Mouse (Mus musculus) heart, postnatal 25 days (tissue): Measurements from ENCODE around the gene Nek8. TPM values are rescaled to one million over a fixed set of nuclear protein-coding genes. Genes with fewer than 3 reads are reported as not detected.
A peak's percentile ranks its signal among the peaks of the same experiment; 100 is the strongest.

Source experiments
- DNase-seq: peaks from one replicate; pipeline ENCODE4 v3.0.0; 2022; ENCODE audit warnings: low spot score
- intact Hi-C: fragments of 180-260 bp; cut with DNase I; formaldehyde crosslinking; loops from one replicate; pipeline ENCODE4 v1.15.1; 2025
- total RNA-seq, 2 experiments: library from RNA; stranded (reverse); gene quantifications; 2 replicates each; pipeline ENCODE4 v1.2.3; 2021

Nek8 gene
- total RNA-seq, 2 experiments from 2014 or later: 2.5 to 2.6 TPM

GRCm38 (mm10) chr11:78170306-78170705 is 6.2 kb downstream of the Nek8 start:
- no peak for DNase-seq
- intact Hi-C loops: no loop called here

GRCm38 (mm10) chr11:78168541-78169468 is 7.7 kb downstream of the Nek8 start:
- intact Hi-C loops: no loop called here
- no peak for DNase-seq

GRCm38 (mm10) chr11:78167257-78167959 is 9.1 kb downstream of the Nek8 start:
- DNase-seq: no peak
- intact Hi-C loops: no loop called here

GRCm38 (mm10) chr11:78166640-78167039 is 9.8 kb downstream of the Nek8 start:
- no peak for DNase-seq
- intact Hi-C loops: no loop called here

GRCm38 (mm10) chr11:78166161-78166560 is 10.3 kb downstream of the Nek8 start:
- intact Hi-C loops: no loop called here
- DNase-seq: no peak

- DNase-seq: no peak
- intact Hi-C loops: no loop called here
Measured at GRCm38 (mm10) chr11:78165761-78166109, 10.7 kb downstream of the Nek8 start.

- intact Hi-C loops: no loop called here
- peak; percentile 68 for DNase-seq
Measured at GRCm38 (mm10) chr11:78164924-78165760, 11.3 kb downstream of the Nek8 start, which contains the start of gene Traf4. Gene Traf4 (minus strand): TSS chr11:78165589.

GRCm38 (mm10) chr11:78164604-78164923 is 11.9 kb downstream of the Nek8 start:
- intact Hi-C loops: no loop called here
- DNase-seq: no peak

GRCm38 (mm10) chr11:78163681-78164603 is 12.5 kb downstream of the Nek8 start:
- DNase-seq: peak; percentile 44

GRCm38 (mm10) chr11:78163045-78163444 is 13.4 kb downstream of the Nek8 start:
- intact Hi-C loops: no loop called here
- DNase-seq: no peak

More at GRCm38 (mm10) chr11:78163681-78164603, 12.5 kb downstream of the Nek8 start:
- intact Hi-C loops: no loop called here

GRCm38 (mm10) chr11:78162504-78162903 is 14.0 kb downstream of the Nek8 start:
- DNase-seq: no peak

GRCm38 (mm10) chr11:78161968-78162367 is 14.5 kb downstream of the Nek8 start:
- no peak for DNase-seq
- intact Hi-C loops: no loop called here

More at GRCm38 (mm10) chr11:78162504-78162903, 14.0 kb downstream of the Nek8 start:
- intact Hi-C loops: no loop called here

GRCm38 (mm10) chr11:78161169-78161568 is 15.3 kb downstream of the Nek8 start:
- DNase-seq: no peak
- intact Hi-C loops: no loop called here

GRCm38 (mm10) chr11:78160675-78161074 is 15.8 kb downstream of the Nek8 start:
- intact Hi-C loops: no loop called here

GRCm38 (mm10) chr11:78160171-78160570 is 16.3 kb downstream of the Nek8 start:
- intact Hi-C loops: no loop called here

More at GRCm38 (mm10) chr11:78160675-78161074, 15.8 kb downstream of the Nek8 start:
- DNase-seq: no peak

GRCm38 (mm10) chr11:78159557-78159956 is 16.9 kb downstream of the Nek8 start:
- DNase-seq: no peak
- intact Hi-C loops: loop anchor here (1.0 to 5.0 kb wide), 2 partner anchors 19 to 77 kb away; partner anchors contain the start of gene Eral1

More at GRCm38 (mm10) chr11:78160171-78160570, 16.3 kb downstream of the Nek8 start:
- no peak for DNase-seq

GRCm38 (mm10) chr11:78159096-78159495 is 17.4 kb downstream of the Nek8 start:
- DNase-seq: peak; percentile 56
- intact Hi-C loops: loop anchor here (1.0 to 5.0 kb wide), 2 partner anchors 19 to 77 kb away; partner anchors contain the start of gene Eral1

- DNase-seq: no peak
Measured at GRCm38 (mm10) chr11:78156156-78156699, 20.2 kb downstream of the Nek8 start.

More at GRCm38 (mm10) chr11:78156156-78156699, 20.2 kb downstream of the Nek8 start:
- intact Hi-C loops: loop anchor here (5.0 kb wide), 1 partner anchor 74 kb away; the partner anchor contains the start of gene Eral1
